Mouse (Mus musculus) urinary bladder, postnatal 14 days (tissue): ENCODE data around the gene Gm16513.
"Not testable (repeated sequence)": the region's sequence is repeated elsewhere in the genome, so short reads cannot be mapped to it uniquely, and the experiment has no call there.

Experiments used
- DNase-seq: peaks from one replicate; pipeline ENCODE4 v3.0.0; 2021; ENCODE audit warnings: low spot score

The Gm16513 gene

DNA sequence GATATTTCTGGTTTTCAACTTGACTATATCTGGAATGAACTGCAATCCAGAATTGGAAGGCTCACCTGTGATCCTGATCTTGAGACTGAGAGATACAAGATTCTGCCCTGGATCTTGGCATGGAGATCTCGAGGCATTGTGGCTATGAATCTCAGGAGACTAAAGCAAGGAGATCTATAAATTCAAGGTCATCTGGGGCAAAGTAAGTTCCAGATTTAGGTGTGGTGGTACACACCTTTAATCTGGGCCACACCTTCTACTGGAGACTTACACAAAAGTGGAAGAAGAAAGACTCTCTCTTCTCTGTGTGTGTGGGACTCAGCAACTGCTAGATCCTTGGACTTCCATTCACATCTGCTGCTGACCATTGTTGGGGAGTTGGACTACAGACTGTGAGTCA, at the start of gene Gm16513:
Gene Gm16513 (plus strand): TSS at position 301 of the 400 bp plus-strand sequence.
- DNase-seq: not testable (repeated sequence)
